Mouse (Mus musculus) thymus, postnatal 4 days (tissue): ENCODE data around the gene Limd1.

Experiments used
- DNase-seq: peaks from one replicate; pipeline ENCODE4 v3.0.0; 2021

Gene Limd1

GRCm38 (mm10) chr9:123484830-123485229 is 6.3 kb downstream of the Limd1 start:
- no peak for DNase-seq

GRCm38 (mm10) chr9:123485561-123485960 is 7.1 kb downstream of the Limd1 start:
- no peak for DNase-seq

GRCm38 (mm10) chr9:123486635-123487034 is 8.1 kb downstream of the Limd1 start:
- DNase-seq: no peak

- no peak for DNase-seq
Measured at GRCm38 (mm10) chr9:123489073-123489472, 10.6 kb downstream of the Limd1 start.

GRCm38 (mm10) chr9:123489727-123490343 is 11.3 kb downstream of the Limd1 start:
- no peak for DNase-seq

GRCm38 (mm10) chr9:123490930-123491329 is 12.4 kb downstream of the Limd1 start:
- no peak for DNase-seq

GRCm38 (mm10) chr9:123491917-123492585 is 13.5 kb downstream of the Limd1 start:
- DNase-seq: no peak

- no peak for DNase-seq
Measured at GRCm38 (mm10) chr9:123496665-123497064, 18.2 kb downstream of the Limd1 start.

GRCm38 (mm10) chr9:123497906-123498305 is 19.4 kb downstream of the Limd1 start:
- DNase-seq: peak; percentile 35

- no peak for DNase-seq
Measured at GRCm38 (mm10) chr9:123500480-123500879, 22.0 kb downstream of the Limd1 start.

- DNase-seq: no peak
Measured at GRCm38 (mm10) chr9:123503171-123503834, 24.8 kb downstream of the Limd1 start.

- peak; percentile 72 for DNase-seq
Measured at GRCm38 (mm10) chr9:123504325-123504724, 25.8 kb downstream of the Limd1 start.

- DNase-seq: no peak
Measured at GRCm38 (mm10) chr9:123505598-123505997, 27.1 kb downstream of the Limd1 start.

GRCm38 (mm10) chr9:123506270-123507146 is 28.0 kb downstream of the Limd1 start:
- no peak for DNase-seq

- no peak for DNase-seq
Measured at GRCm38 (mm10) chr9:123507380-123507779, 28.9 kb downstream of the Limd1 start.

GRCm38 (mm10) chr9:123508986-123509385 is 30.5 kb downstream of the Limd1 start:
- no peak for DNase-seq

- DNase-seq: peak; percentile 43
Measured at GRCm38 (mm10) chr9:123509638-123510604, 31.4 kb downstream of the Limd1 start.

- no peak for DNase-seq
Measured at GRCm38 (mm10) chr9:123510926-123511325, 32.4 kb downstream of the Limd1 start.

GRCm38 (mm10) chr9:123512482-123512881 is 34.0 kb downstream of the Limd1 start:
- DNase-seq: no peak

GRCm38 (mm10) chr9:123515087-123515486 is 36.6 kb downstream of the Limd1 start:
- no peak for DNase-seq

- no peak for DNase-seq
Measured at GRCm38 (mm10) chr9:123516641-123517385, 38.3 kb downstream of the Limd1 start.
